In the genomic region with DNA sequence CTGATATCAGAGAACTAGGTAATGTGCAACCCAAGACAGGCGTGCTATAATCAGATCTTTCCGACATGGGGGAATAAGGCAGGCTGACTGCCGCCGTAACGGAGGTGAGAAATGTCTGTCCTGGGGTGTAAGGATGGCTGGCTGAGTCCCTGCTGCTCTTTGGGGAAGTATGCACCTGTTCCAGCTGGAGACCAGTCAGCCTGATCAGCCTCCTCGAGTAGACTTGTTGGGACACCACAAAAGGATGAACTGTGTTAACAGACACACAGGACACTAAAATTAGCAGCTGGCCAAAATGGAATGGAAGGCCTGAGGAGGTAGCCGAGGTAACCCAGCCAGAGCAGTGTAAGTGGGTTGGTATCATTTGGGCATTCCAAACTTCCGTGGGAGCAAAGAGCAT, we compare ENCODE assay signal across 20 mouse cellular contexts.
"Had no signal": no experiment of that assay in that cellular context is flagged by ENCODE, and none has a peak within 500 bp of the region (broad histone marks: within the 10 kb centered on the region; RNA-seq: fewer than 3 reads in every experiment).

No protein-coding gene starts in this region.

- H3K9me3 ChIP-seq: lung, embryonic 15.5 days; midbrain, embryonic 13.5 days; midbrain, embryonic 15.5 days; neural tube, embryonic 13.5 days; neural tube, embryonic 15.5 days had no signal

- H3K4me2 ChIP-seq: lung, embryonic 15.5 days; midbrain, embryonic 11.5 days; midbrain, embryonic 13.5 days; midbrain, embryonic 15.5 days; neural tube, embryonic 13.5 days; neural tube, embryonic 15.5 days had no signal

- H3K9ac ChIP-seq: lung, embryonic 15.5 days; midbrain, embryonic 13.5 days; midbrain, embryonic 15.5 days; neural tube, embryonic 13.5 days; neural tube, embryonic 15.5 days had no signal

- H3K4me1 ChIP-seq: midbrain, embryonic 15.5 days; neural tube, embryonic 13.5 days had no signal

- H3K27ac ChIP-seq: lung, embryonic 15.5 days; macrophage; midbrain, embryonic 13.5 days; midbrain, embryonic 15.5 days; neural tube, embryonic 13.5 days; neural tube, embryonic 15.5 days had no signal

- H3K36me3 ChIP-seq: lung, embryonic 15.5 days; midbrain, embryonic 13.5 days; midbrain, embryonic 15.5 days; neural tube, embryonic 13.5 days; neural tube, embryonic 15.5 days had no signal

- H3K27me3 ChIP-seq: lung, embryonic 15.5 days; midbrain, embryonic 15.5 days; neural tube, embryonic 13.5 days had no signal

- ATAC-seq: lung, postnatal 0 days; midbrain, embryonic 13.5 days; midbrain, embryonic 15.5 days had no signal

- H3K4me3 ChIP-seq: lung, embryonic 15.5 days; megakaryocyte, embryonic 14.5 days; midbrain, embryonic 13.5 days; midbrain, embryonic 15.5 days; neural tube, embryonic 13.5 days; neural tube, embryonic 15.5 days had no signal

- DNase-seq: lung, adult 2 months; lung, postnatal 14 days; lung, postnatal 36 days; retina, postnatal 1 day; right cerebral cortex, adult 18-20 months; right cerebral cortex, postnatal 25 days; right cerebral cortex, postnatal 4 days; spleen, adult 18-20 months; thymus, adult 18-20 months; thymus, postnatal 14 days; thymus, postnatal 36 days had no signal
